Mouse (Mus musculus) T-helper 2 cell (primary cell): Measurements from ENCODE around the gene Med31.

ENCODE experiments used
- in situ Hi-C: fragments of 300-600 bp; cut with MboI, MseI; formaldehyde crosslinking; loops from one replicate; pipeline ENCODE4 v1.15.1; 2025; ENCODE audit warnings: high pct_unique_total_duplicates

Gene Med31

GRCm38 (mm10) chr11:72215410-72215797, at the start of gene Med31:
Gene Med31 (minus strand): TSS chr11:72215592.
- in situ Hi-C loops: loop anchor here (5.0 to 25.0 kb wide), 3 partner anchors 92 to 1203 kb away; partner anchors contain the start of genes Derl2, Dhx33, Mis12 and Mybbp1a

GRCm38 (mm10) chr11:72256441-72256840, 41.0 kb upstream of the Med31 start:
- in situ Hi-C loops: loop anchor here (5.0 kb wide), 1 partner anchor 309 kb away; no protein-coding TSS in a partner anchor

- in situ Hi-C loops: loop anchor here (5.0 kb wide), 1 partner anchor 308 kb away; no protein-coding TSS in a partner anchor
Measured at GRCm38 (mm10) chr11:72255629-72256028, 40.2 kb upstream of the Med31 start.

GRCm38 (mm10) chr11:72245196-72245753, 29.9 kb upstream of the Med31 start:
- in situ Hi-C loops: no loop called here

GRCm38 (mm10) chr11:72240062-72240860, 24.9 kb upstream of the Med31 start:
- in situ Hi-C loops: no loop called here

DNA sequence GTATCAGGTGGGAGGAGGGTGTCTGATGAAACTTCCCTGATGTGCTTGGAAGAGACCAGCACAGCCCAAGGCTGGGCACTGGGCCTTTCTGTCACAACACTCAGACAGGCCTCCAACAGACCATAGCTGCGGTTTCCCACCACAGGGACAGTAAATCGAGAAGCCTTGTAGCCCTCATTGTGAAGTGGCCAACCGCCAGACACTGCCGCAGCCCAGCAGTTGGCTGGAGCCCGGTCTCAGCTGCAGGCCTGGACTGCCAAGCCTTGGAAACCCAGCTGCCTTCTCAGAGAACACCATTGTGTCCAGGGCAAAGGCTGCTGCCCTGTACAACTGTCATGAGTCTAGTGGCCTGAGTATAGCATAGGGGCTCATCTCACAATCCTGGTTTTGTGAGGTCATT, 18.6 kb upstream of the Med31 start:
- in situ Hi-C loops: loop anchor here (5.0 kb wide), 1 partner anchor 193 kb away; no protein-coding TSS in a partner anchor

DNA sequence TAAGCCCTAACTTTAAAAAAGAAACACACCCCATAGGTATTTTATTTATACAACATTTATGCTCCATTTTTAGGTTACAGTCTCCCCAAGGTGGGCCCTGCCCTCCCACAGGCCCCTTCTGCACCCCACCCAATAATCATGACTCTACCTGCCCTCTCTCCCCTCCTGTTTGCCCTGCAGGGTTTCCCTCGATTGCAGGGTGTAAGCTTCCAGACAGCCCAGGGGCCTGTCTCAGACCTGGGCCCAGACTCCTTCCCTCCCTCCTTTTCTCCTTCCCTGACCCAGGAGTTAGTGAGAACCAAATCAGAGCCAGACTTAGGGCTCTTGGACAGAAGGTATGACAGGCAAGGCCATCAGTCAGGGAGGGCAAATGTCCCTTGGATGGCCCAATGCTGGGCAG, 17.6 kb upstream of the Med31 start:
- in situ Hi-C loops: loop anchor here (5.0 kb wide), 1 partner anchor 194 kb away; no protein-coding TSS in a partner anchor

- in situ Hi-C loops: loop anchor here (5.0 kb wide), 1 partner anchor 195 kb away; no protein-coding TSS in a partner anchor
Measured at GRCm38 (mm10) chr11:72232068-72232467, 16.7 kb upstream of the Med31 start.

GRCm38 (mm10) chr11:72228513-72228912, 13.1 kb upstream of the Med31 start:
- in situ Hi-C loops: no loop called here

DNA sequence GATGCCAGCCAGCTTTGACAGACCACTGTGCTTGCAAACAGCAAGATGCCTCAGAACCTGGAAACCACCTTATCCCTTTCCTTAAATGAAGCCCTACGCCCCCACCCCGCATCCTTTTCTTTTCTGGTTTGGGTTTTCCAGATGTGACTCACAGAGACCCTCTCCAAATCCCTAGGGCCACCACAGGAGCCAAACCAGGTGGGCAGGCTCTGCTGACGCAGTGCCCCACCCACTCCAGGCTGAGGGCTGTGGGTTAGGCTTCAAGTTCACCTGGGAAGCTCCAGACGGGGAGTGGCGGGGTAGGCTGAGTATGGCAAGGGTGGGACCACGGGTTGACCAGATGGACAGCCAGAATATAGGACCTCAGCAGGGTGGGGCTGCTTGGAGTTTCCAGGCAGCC, 11.5 kb upstream of the Med31 start:
- in situ Hi-C loops: no loop called here

DNA sequence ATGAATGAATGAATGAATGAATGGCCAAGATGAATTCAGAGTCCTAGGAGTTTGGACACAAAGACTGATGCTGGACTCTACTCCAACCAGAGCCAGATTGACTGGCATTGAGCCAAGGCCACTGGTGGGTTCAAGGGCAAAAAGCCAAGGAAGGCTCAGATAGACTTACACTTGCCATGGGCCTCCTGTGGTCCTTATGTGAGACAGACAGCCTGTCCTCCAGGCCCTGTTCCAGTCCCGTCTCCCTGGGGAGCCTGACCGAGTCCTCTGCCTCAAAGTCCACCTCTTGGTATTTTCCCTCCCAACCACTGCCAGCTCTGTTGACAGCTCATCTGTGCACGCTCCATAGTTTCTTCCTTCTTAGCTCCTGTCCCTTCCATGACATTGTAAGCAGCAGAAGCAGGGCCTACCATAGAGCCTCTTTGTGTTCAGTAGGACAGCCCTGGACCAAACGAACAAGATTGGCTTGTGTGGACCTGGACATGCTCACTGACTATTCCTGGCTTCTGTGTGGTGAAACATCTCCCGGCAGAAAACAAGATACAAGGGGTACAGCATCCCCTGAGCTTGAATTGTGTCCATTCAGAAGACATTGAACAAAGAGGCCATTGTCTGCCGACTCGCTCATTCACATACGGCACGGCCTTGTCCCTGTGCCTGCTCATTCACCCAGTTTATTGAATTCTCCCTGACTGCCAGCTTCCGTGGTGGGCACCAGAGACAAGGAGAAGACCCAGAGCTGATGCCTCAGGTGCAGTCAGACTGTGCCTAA, 10.8 kb upstream of the Med31 start:
- in situ Hi-C loops: no loop called here

GRCm38 (mm10) chr11:72224865-72225264, 9.5 kb upstream of the Med31 start:
- in situ Hi-C loops: loop anchor here (25.0 kb wide), 1 partner anchor 1213 kb away; the partner anchor contains the start of genes Derl2, Dhx33 and Mis12

- in situ Hi-C loops: loop anchor here (25.0 kb wide), 1 partner anchor 1211 kb away; the partner anchor contains the start of genes Derl2, Dhx33 and Mis12
Measured at GRCm38 (mm10) chr11:72223414-72223813, 8.0 kb upstream of the Med31 start.

- in situ Hi-C loops: loop anchor here (25.0 kb wide), 1 partner anchor 1209 kb away; the partner anchor contains the start of genes Derl2, Dhx33 and Mis12
Measured at GRCm38 (mm10) chr11:72221278-72221677, 5.9 kb upstream of the Med31 start.

- in situ Hi-C loops: loop anchor here (5.0 to 25.0 kb wide), 3 partner anchors 90 to 1205 kb away; partner anchors contain the start of genes Derl2, Dhx33, Mis12 and Mybbp1a
Measured at GRCm38 (mm10) chr11:72217116-72217515, 1.7 kb upstream of the Med31 start.

DNA sequence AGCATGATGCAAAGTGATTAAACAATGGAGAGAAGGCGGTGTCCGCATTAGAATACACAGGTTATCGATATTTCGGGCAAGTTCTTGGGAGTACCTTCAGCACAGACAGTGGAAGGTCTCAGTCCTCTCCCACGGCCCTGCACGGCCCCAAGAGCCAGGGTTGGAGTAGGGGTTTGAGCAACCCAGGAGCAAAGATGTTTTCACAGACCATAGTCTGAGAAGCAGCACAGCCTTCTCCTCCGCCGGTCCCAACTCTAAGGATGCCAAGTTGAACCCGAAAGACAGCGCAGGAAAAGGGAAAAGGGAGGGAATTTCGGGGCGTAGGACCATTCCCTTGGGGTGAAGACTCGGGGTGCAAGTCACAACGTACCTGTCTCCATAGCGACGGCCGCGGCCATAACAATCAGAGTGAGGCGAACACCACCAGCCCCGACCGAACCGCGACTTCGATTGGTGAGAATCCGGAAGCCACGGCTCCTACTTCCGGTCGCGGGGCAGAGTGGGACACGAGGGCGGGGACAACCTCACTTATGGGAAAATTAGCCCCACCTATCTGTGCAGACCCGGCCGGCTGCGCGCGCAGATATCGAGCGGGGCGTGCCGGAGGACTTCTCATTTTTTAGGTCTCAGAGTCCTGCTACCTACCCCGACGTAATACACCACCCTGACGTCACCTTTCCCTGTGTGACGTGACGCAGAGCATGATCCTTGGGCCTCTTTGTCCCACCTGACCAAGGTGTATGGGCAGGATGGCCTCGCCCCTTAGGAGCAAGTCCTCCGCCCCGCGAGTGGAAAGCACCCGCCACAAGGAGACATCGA, 592 bp downstream of the Med31 start:
- in situ Hi-C loops: loop anchor here (5.0 to 25.0 kb wide), 3 partner anchors 93 to 1202 kb away; partner anchors contain the start of genes Derl2, Dhx33, Mis12 and Mybbp1a

DNA sequence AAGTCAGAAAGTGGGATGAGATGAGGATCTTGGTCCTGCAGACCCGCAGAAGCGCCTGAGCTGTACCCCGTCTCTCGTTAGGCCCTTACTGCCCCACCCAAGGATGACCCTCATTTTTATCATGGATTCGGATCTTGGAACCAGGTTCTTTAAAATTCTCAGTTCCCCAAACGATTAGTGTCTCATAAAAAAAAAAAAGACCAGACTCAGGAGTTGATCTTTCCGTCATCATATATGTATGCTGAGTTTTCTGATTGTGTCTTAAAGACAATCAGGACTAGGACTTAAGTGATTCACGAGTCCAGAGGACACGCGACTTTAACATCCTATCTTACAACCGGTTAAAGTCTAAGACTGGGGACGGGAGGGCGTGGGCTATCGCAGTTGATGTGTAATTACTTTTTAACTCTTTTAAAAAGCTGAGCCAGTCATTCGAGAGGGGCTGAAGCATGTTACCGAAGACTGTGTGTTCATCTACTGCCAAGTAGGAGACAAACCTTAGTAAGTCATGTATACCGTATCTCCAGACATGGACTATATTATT, 7.5 kb downstream of the Med31 start:
- in situ Hi-C loops: loop anchor here (25.0 kb wide), 1 partner anchor 1196 kb away; the partner anchor contains the start of genes Derl2, Dhx33 and Mis12

DNA sequence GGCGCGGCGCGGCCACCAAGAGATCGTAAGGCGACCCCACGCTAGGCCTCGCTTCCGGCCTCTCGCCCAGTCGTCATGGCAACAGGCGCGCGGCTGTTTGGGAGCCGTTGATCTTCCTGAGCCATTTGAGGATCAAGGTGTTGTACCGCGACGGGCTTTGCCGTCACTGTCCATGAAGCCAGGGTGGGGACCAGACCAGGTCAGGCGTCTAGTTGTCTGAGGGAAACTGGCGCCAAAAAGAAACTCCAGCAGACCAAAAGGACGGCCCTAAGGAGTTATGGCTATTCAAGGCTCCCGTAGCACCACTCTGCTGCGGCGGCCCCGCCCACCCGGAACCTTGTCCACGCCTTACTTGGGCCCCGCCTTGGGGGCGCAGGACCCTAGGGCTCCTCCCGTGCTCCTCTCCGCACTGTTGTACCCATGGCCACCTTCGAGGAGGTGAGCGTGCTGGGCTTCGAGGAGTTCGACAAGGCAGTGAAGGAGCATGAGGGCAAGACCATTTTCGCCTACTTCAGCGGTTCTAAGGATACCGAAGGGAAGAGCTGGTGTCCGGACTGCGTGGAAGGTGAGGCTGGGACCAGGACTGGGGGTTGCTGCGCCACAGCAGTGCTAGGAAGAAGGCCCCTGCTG, 8.1 kb downstream of the Med31 start, which contains the start of the genes 4933427D14Rik and Txndc17:
Gene 4933427D14Rik, minus strand, starts transcription at position 256 of the 630 bp plus-strand sequence.
Gene Txndc17, plus strand, starts transcription at position 344 of the 630 bp plus-strand sequence.
- in situ Hi-C loops: loop anchor here (25.0 kb wide), 1 partner anchor 1195 kb away; the partner anchor contains the start of genes Derl2, Dhx33 and Mis12
